Mouse (Mus musculus) megakaryocyte-erythroid progenitor cell, adult 5 weeks (primary cell): Measurements from ENCODE around the gene Gm20795. TPM values are rescaled to one million over a fixed set of nuclear protein-coding genes. Genes with fewer than 3 reads are reported as not detected.

Source experiments
- polyA plus RNA-seq: library from polyadenylated mRNA; stranded (reverse); fragments of >175 nt; gene quantifications from 2 replicates; pipeline ENCODE4 v1.2.3, GENCODE M21; 2012

Gm20795 gene
- not detected in 2 replicates for polyA plus RNA-seq

DNA sequence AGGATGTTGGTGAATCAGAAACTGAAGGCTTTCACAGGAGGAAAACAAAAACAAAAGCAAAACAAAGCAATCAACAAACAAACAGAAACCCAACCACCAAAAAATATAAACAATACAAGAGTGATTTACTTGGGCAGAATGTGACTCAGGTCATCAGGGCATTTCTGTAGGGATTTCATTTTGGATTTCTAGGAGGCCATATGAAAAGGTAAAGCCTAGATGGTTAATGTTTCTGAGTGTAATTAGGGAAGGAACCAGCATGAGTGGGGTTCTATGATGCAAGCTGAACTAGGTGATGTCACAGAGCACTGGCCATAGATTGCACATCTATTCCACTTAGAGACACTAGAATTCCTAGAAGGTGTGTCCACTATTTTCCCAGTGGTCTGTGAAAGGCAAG lies at the start of gene Gm20795:
TSS of gene Gm20795 (plus strand) at position 301 of the 400 bp plus-strand sequence.

DNA sequence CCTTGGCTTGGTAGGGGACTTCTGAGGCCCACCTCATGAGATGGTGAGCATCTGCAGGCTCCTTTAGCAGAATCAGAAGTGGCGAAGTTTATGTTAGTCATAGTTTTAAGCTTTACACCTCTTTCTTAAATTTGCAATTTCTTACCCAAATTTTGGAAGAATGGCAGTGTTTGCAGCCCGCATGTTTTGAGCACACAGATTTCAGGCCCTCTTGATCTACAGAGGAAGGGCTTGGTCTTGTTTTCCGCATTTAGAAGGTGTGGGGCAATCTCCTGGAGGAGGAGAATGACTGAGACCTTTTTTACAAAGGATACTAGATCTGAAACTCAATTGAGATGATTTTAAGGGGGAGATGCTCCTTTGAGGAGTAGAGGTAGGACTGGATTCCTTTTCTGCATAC lies 29.0 kb upstream of the Gm20795 start, which contains the start of gene Gm21797:
TSS of gene Gm21797 (minus strand) at position 101 of the 400 bp plus-strand sequence.

Other genes with a start within 250 kb of the Gm20795 start
- gene Gm21852, start 152.9 kb upstream of the Gm20795 start, polyA plus RNA-seq = not detected in 2 replicates
- gene Gm21797, start 29.1 kb upstream of the Gm20795 start, polyA plus RNA-seq = not detected in 2 replicates